Mouse (Mus musculus): ENCODE data around the gene Mast1. TPM values are rescaled to one million over a fixed set of nuclear protein-coding genes. Genes with fewer than 3 reads are reported as not detected.
"Not testable (repeated sequence)": the region's sequence is repeated elsewhere in the genome, so short reads cannot be mapped to it uniquely, and the experiment has no call there.

The Mast1 gene
- total RNA-seq, 2 experiments from 2014 or later: 0.20 to 0.45 TPM

GRCm38 (mm10) chr8:84909162-84909767 lies 27.9 kb downstream of the Mast1 start:
- no peak for DNase-seq

- DNase-seq: peak; percentile 94
These were observed 28.6 kb downstream of the Mast1 start, which contains the start of gene Dnase2a for GRCm38 (mm10) chr8:84908421-84909161. Gene Dnase2a (plus strand): TSS chr8:84908560.

GRCm38 (mm10) chr8:84907979-84908378 lies 29.2 kb downstream of the Mast1 start:
- DNase-seq: not testable (repeated sequence)

- DNase-seq: no peak
These were observed 29.7 kb downstream of the Mast1 start for GRCm38 (mm10) chr8:84907493-84907892.

GRCm38 (mm10) chr8:84907037-84907436 lies 30.1 kb downstream of the Mast1 start:
- DNase-seq: no peak

GRCm38 (mm10) chr8:84904351-84904750 lies 32.8 kb downstream of the Mast1 start:
- DNase-seq: no peak

GRCm38 (mm10) chr8:84902920-84903661 lies 34.1 kb downstream of the Mast1 start:
- DNase-seq: peak; percentile 95

GRCm38 (mm10) chr8:84902367-84902919 lies 34.7 kb downstream of the Mast1 start:
- DNase-seq: no peak

- DNase-seq: no peak
These were observed 35.4 kb downstream of the Mast1 start, which contains the start of gene Klf1 for GRCm38 (mm10) chr8:84901752-84902151. Gene Klf1 (plus strand): TSS chr8:84901928.

- DNase-seq: no peak
These were observed 36.1 kb downstream of the Mast1 start for GRCm38 (mm10) chr8:84901071-84901470.

- DNase-seq: no peak
These were observed 41.2 kb downstream of the Mast1 start for GRCm38 (mm10) chr8:84895963-84896362.

GRCm38 (mm10) chr8:84893709-84894134 lies 43.4 kb downstream of the Mast1 start, which contains the start of gene Gcdh:
Gene Gcdh (minus strand): TSS chr8:84893921.
- peak; percentile 76 for DNase-seq

- no peak for DNase-seq
These were observed 44.0 kb downstream of the Mast1 start for GRCm38 (mm10) chr8:84892993-84893708.

GRCm38 (mm10) chr8:84889141-84889540 lies 48.0 kb downstream of the Mast1 start:
- no peak for DNase-seq

- no peak for DNase-seq
These were observed 48.9 kb downstream of the Mast1 start for GRCm38 (mm10) chr8:84888280-84888679.

GRCm38 (mm10) chr8:84884728-84885127 lies 52.4 kb downstream of the Mast1 start:
- no peak for DNase-seq

- DNase-seq: no peak
These were observed 58.2 kb downstream of the Mast1 start for GRCm38 (mm10) chr8:84878915-84879314.

- no peak for DNase-seq
These were observed 59.7 kb downstream of the Mast1 start for GRCm38 (mm10) chr8:84877297-84878035.

GRCm38 (mm10) chr8:84874339-84874738 lies 62.8 kb downstream of the Mast1 start:
- DNase-seq: no peak

GRCm38 (mm10) chr8:84873016-84873415 lies 64.1 kb downstream of the Mast1 start:
- no peak for DNase-seq
